Mouse (Mus musculus): ENCODE results near the gene Nup133. TPM values are rescaled to one million over a fixed set of nuclear protein-coding genes. Genes with fewer than 3 reads are reported as not detected.

Gene Nup133
- total and polyA plus RNA-seq, 3 experiments: 49.6 to 58.1 (median 58.0) TPM

- TF ChIP-seq UBTF (IDR thresholded peaks at IDR 0.05; ENCODE audit: borderline replicate concordance, insufficient read depth, low read depth, low read length) (0 out of 2 replicates have a peak, but pooled peaks have one; percentile 77), ETS1 (IDR thresholded peaks at IDR 0.05; ENCODE audit: low read depth, low read length) (peak; percentile 100), CTCF (IDR thresholded peaks at IDR 0.05 in 2 of 3, conservative IDR thresholded peaks at IDR 0.05 in 1 of 3; ENCODE audit: control insufficient read depth in 1 of 3, insufficient read depth in 1 of 3, low read depth in 2 of 3, low read length in 3 of 3, poor library complexity in 1 of 3, severe bottlenecking in 1 of 3) (no peak), ZNF384 (IDR thresholded peaks at IDR 0.05; ENCODE audit: low read depth, low read length) (peak; percentile 91), ZMIZ1 (IDR thresholded peaks at IDR 0.05; ENCODE audit: low read depth, low read length) (peak; percentile 88), RAD21 (IDR thresholded peaks at IDR 0.05; ENCODE audit: low read depth, low read length) (no peak), NELFE (IDR thresholded peaks at IDR 0.05; ENCODE audit: low read depth, low read length) (no peak), USF1 (IDR thresholded peaks at IDR 0.05; ENCODE audit: low read depth, low read length) (no peak), CHD1 (IDR thresholded peaks at IDR 0.05; ENCODE audit: low read depth, low read length) (no peak), CHD2 (IDR thresholded peaks at IDR 0.05; ENCODE audit: low read length) (no peak; the same call in 1 of the 2 replicates), MAZ (IDR thresholded peaks at IDR 0.05; ENCODE audit: low read depth, low read length) (peak; percentile 93), MXI1 (IDR thresholded peaks at IDR 0.05; ENCODE audit: low read depth, low read length) (peak; percentile 66; the same call in 1 of the 2 replicates), HCFC1 (IDR thresholded peaks at IDR 0.05; ENCODE audit: low read depth, low read length) (peak; percentile 57), SIN3A (IDR thresholded peaks at IDR 0.05; ENCODE audit: low read length) (peak; percentile 99), POLR2AphosphoS2 (IDR thresholded peaks at IDR 0.05; ENCODE audit: low read length) (peak; percentile 69; the same call in 1 of the 2 replicates), USF2 (IDR thresholded peaks at IDR 0.05; ENCODE audit: borderline replicate concordance in 1 of 2, insufficient read depth in 1 of 2, low read depth in 1 of 2, low read length in 2 of 2) (no peak), TBP (IDR thresholded peaks at IDR 0.05; ENCODE audit: low read depth, low read length) (peak; percentile 65; the same call in 1 of the 2 replicates), POLR2A (IDR thresholded peaks at IDR 0.05; ENCODE audit: control insufficient read depth in 1 of 2, insufficient read depth in 1 of 2, low read depth in 1 of 2, low read length in 2 of 2, poor library complexity in 1 of 2) (peak in 1 of 2 experiments; percentile 49; a peak in 1 of 4 replicates), MAFK (IDR thresholded peaks at IDR 0.05; ENCODE audit: borderline replicate concordance, low read depth, low read length) (peak; percentile 75; the same call in 1 of the 2 replicates), E2F4 (IDR thresholded peaks at IDR 0.05; ENCODE audit: borderline replicate concordance, low read depth, low read length) (peak; percentile 93), SMC3 (IDR thresholded peaks at IDR 0.05; ENCODE audit: low read depth, low read length) (peak; percentile 10; the same call in 1 of the 2 replicates), MYC (IDR thresholded peaks at IDR 0.05; ENCODE audit: low read depth, low read length) (peak; percentile 87), ELF1 (IDR thresholded peaks at IDR 0.05; ENCODE audit: low read depth, low read length) (0 out of 2 replicates have a peak, but pooled peaks have one; percentile 57), POLR2AphosphoS5 (IDR thresholded peaks at IDR 0.05; ENCODE audit: borderline replicate concordance, low read depth, low read length) (no peak)
Measured at GRCm38 (mm10) chr8:123988605-123989038, 39.6 kb upstream of the Nup133 start (continued).
